Mouse (Mus musculus) embryonic facial prominence, embryonic 12.5 days (tissue): Measurements from ENCODE around the gene Col11a2. TPM values are rescaled to one million over a fixed set of nuclear protein-coding genes. Genes with fewer than 3 reads are reported as not detected.
A peak's percentile ranks its signal among the peaks of the same experiment; 100 is the strongest.

Experiments used
- ATAC-seq: fragments of 200-750 bp; cut with Nextera tagmentation; 2 replicates; pipeline ENCODE4 v1.8.0; 2017; ENCODE audit not compliant: insufficient number of reproducible peaks, insufficient read depth, low FRiP score, low TSS enrichment
- H3K27ac ChIP-seq: fragments of 300-500 bp; sonication (generic); 2 replicates; pipeline ENCODE4 v1.5.1; 2016; ENCODE audit warnings: mild to moderate bottlenecking
- H3K27me3 ChIP-seq: fragments of 300-500 bp; sonication (generic); 2 replicates; pipeline ENCODE4 v1.6.1; 2016; ENCODE audit warnings: mild to moderate bottlenecking, moderate library complexity
- H3K36me3 ChIP-seq: fragments of 300-500 bp; sonication (generic); 2 replicates; pipeline ENCODE4 v1.6.1; 2016; ENCODE audit warnings: mild to moderate bottlenecking
- H3K4me1 ChIP-seq: fragments of 300-500 bp; sonication (generic); 2 replicates; pipeline ENCODE4 v1.6.1; 2016
- H3K4me2 ChIP-seq: fragments of 300-500 bp; sonication (generic); replicated peaks from 2 replicates; pipeline ENCODE4 v1.6.1; 2016; ENCODE audit warnings: mild to moderate bottlenecking, moderate library complexity
- H3K4me3 ChIP-seq: fragments of 300-500 bp; sonication (generic); 2 replicates; pipeline ENCODE4 v1.5.1; 2016; ENCODE audit warnings: mild to moderate bottlenecking
- H3K9ac ChIP-seq: fragments of 300-500 bp; sonication (generic); 2 replicates; pipeline ENCODE4 v1.6.1; 2016; ENCODE audit warnings: mild to moderate bottlenecking, moderate library complexity
- H3K9me3 ChIP-seq: fragments of 300-500 bp; sonication (generic); 2 replicates; pipeline ENCODE4 v1.6.1; 2016; ENCODE audit warnings: mild to moderate bottlenecking, moderate library complexity
- WGBS: fragments of 180-500 bp; shearing (Covaris S2); methylation state at CpG from one replicate; pipeline ENCODE4 v1.1.7; 2016; 5-methylcytosine and 5-hydroxymethylcytosine counted together
- polyA plus RNA-seq: library from polyadenylated mRNA; unstranded; fragments of >200 nt; fragmentation: Nextera tagmentation; extraction: Ambion mirVana; gene quantifications from 2 replicates; pipeline ENCODE4 v1.2.1, GENCODE M21; 2016

The Col11a2 gene
- polyA plus RNA-seq, 1 experiment from 2014 or later, result 7.2 TPM

DNA sequence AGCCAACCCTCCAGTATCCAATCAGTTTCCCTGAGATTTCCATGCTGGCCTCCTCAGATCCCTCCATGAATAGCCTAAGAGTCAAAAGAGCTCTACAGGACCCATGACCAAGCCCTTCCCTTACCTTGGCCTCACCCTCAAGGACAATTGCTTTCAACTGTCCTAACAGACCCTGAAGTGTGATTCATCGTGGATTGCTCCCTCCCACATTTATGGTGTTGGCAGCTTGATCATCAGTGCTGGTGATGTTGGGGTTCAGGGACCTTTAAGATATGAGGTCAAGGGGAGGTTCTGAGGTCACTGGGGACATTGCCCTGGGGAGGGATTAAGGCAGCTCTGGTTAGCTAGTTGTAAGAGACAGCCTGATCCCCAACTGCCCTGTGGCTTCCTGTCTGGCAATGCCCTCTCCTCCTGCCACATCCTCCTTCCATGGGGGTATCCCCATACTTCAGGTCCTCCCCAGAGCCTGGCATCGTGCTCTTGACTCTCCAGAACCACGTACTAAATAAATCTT is 57.3 kb downstream of the Col11a2 start:
- Histone ChIP-seq H3K9me3 (no peaks in the 10 kb centered on the region), H3K4me2 (no peak overlapping the region), H3K9ac (no peak overlapping the region), H3K27me3 (no peaks in the 10 kb centered on the region; the same call in none of the 2 replicates), H3K36me3 (no peaks in the 10 kb centered on the region), H3K4me3 (no peak overlapping the region), H3K27ac (no peak overlapping the region), H3K4me1 (no peaks in the 10 kb centered on the region; the same call in 1 of the 2 replicates)
- ATAC-seq, result no peak
- WGBS, result 68% methylated on average over 3 of the region's 3 CpGs

DNA sequence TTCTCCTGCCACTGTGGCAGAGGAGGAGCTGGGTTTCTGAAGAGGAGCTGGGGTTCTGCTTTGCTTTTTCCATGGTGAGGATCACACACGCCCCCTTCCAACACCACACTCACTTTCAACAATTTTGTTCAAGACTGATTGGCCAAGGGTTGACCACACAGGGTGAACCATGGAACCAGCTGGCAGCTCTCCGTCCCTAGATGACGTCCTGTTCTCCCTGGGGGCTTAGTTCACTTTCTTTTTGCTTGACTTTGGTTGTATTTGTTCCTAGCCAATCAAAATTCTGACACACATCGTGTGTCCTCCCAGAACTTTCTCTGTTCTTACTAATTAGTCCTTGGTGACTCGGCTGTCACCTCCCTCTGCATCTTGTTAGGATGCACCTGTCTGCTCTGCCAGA is 58.0 kb downstream of the Col11a2 start:
- Histone ChIP-seq H3K27ac (no peak overlapping the region), H3K9ac (no peak overlapping the region), H3K9me3 (no peaks in the 10 kb centered on the region), H3K27me3 (no peaks in the 10 kb centered on the region; the same call in none of the 2 replicates), H3K4me3 (no peak overlapping the region), H3K4me1 (no peaks in the 10 kb centered on the region; the same call in 1 of the 2 replicates), H3K36me3 (no peaks in the 10 kb centered on the region), H3K4me2 (no peak overlapping the region)
- no peak for ATAC-seq
- 61% methylated on average over 5 of the region's 5 CpGs for WGBS

DNA sequence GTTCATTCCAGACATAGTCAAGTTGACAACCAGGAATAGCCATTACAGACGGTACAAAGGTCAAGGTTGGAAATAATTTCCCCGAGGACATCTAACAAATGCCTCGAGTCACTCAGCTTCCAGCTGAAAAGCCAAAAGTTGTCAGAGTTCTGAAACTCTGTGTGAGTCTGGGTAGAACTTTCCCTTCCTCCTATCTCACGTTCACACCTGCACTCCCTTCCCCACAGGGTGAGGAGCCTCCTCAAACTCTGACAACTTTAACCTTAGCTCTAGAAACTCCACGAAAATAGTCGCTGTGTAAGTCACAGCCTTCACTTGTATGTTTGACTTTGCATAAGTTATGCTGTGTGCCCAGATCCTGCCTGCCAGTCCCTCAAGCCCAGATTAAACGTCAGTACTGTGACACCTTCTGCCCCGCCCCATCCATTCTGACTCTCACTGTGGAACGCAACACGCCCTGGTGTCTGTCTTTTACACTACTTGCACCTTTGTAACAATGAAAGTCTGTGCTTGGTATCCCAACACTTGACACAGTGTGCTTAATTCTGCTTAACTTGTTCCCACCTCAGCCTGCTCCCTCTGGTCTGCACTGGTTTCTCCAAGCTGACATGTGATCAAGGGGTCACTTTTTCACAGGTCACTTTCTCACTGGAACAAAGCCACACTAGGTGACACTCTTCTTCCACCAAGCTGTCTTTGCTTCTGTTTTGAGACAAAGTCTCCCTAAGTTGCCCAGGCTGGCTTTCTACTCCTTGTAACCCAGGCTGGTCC is 59.7 kb downstream of the Col11a2 start:
- Histone ChIP-seq H3K27ac (no peak overlapping the region), H3K27me3 (no peaks in the 10 kb centered on the region; the same call in 1 of the 2 replicates), H3K4me1 (no peaks in the 10 kb centered on the region; the same call in 1 of the 2 replicates), H3K4me3 (no peak overlapping the region), H3K9me3 (no peaks in the 10 kb centered on the region), H3K4me2 (no peak overlapping the region), H3K36me3 (no peaks in the 10 kb centered on the region), H3K9ac (no peak overlapping the region)
- WGBS, result 50% methylated on average over 10 of the region's 10 CpGs
- no peak for ATAC-seq

DNA sequence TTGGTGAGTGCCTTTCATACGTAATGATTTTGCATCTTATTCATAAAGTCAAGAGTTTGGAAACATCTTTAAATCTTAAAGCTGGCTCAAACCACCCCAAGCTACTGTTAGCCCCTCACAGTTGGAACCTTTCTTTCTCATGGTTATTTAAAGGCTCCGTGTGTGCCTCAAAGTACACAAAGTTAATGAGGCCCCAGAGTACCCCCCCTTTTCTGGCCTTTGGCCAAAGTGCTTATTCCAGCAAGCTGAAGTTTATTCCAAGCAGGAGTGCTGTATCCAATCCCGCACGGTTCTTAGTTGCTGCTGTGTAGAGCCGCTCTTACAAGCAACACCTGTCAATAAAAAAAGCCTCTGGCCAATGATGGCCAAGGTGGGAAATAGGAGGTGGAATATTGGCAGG is 60.3 kb downstream of the Col11a2 start:
- H3K4me3 ChIP-seq, result no peak overlapping the region
- no peak for ATAC-seq
- no peaks in the 10 kb centered on the region for H3K36me3 ChIP-seq
- no peak overlapping the region for H3K27ac ChIP-seq
- H3K9me3 ChIP-seq, result no peaks in the 10 kb centered on the region
- H3K4me2 ChIP-seq, result no peak overlapping the region
- no peak overlapping the region for H3K9ac ChIP-seq
- H3K27me3 ChIP-seq, result no peaks in the 10 kb centered on the region; the same call in 1 of the 2 replicates
- WGBS, result 60% methylated on average over 5 of the region's 5 CpGs
- H3K4me1 ChIP-seq, result no peaks in the 10 kb centered on the region; the same call in 1 of the 2 replicates

DNA sequence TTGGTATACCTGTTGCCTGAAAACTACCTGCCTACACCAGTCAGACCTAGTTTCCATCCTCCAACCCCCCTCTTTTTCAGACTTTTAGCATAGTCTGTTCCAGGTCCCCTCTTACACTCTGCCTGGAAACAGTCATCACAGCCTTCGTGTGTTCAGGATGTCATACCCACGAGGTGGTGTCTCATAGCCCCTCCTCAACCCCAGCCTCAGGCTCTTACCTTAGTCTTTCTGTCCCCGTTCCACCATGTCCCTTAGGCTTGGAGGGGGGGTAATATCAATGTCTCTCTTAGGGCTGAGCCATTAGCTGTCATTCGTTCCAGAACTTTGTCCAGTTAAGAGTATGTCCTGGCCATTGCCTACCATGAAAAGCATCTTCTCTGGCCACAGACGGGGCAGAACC is 61.9 kb downstream of the Col11a2 start:
- WGBS, result 36% methylated on average over 5 of the region's 5 CpGs
- no peak overlapping the region for H3K4me3 ChIP-seq

DNA sequence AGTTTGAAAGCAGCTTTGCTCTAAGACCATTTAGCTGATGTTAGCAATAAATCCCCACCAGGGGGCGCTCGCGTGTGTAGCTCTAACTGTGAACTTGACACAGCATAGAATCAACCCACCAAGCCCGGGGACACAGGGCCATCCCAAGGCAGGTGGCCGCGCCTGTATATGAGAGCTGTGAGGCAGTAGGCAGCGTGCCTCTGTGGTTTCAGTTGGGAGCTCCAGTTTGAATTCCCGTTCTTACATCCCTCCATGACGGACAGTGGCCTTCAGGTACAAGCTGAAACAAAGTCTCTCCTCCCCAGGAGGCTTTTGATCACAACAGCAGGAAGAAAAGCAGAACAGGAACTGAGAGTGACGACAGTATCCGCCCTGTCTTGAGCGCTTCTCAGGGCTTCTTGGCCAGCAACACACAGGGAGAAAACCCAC is 62.4 kb downstream of the Col11a2 start:
- H3K9ac ChIP-seq, result no peak overlapping the region
- WGBS, result 6% methylated on average over 12 of the region's 12 CpGs
- no peaks in the 10 kb centered on the region; the same call in 1 of the 2 replicates for H3K27me3 ChIP-seq
- H3K4me3 ChIP-seq, result no peak overlapping the region
- H3K4me1 ChIP-seq, result no peaks in the 10 kb centered on the region; the same call in 1 of the 2 replicates
- H3K27ac ChIP-seq, result no peak overlapping the region
- 0 out of 2 replicates have a peak, but pooled peaks have one; percentile 28 for ATAC-seq
- H3K36me3 ChIP-seq, result no peaks in the 10 kb centered on the region
- H3K4me2 ChIP-seq, result 0 out of 2 replicates have a peak overlapping the region, but pooled peaks have one; percentile 1
- no peaks in the 10 kb centered on the region for H3K9me3 ChIP-seq

More for the DNA sequence above, 61.9 kb downstream of the Col11a2 start:
- no peak overlapping the region for H3K9ac ChIP-seq
- ATAC-seq, result 0 out of 2 replicates have a peak, but pooled peaks have one; percentile 15
- H3K9me3 ChIP-seq, result no peaks in the 10 kb centered on the region
- no peaks in the 10 kb centered on the region; the same call in 1 of the 2 replicates for H3K27me3 ChIP-seq
- no peaks in the 10 kb centered on the region; the same call in 1 of the 2 replicates for H3K4me1 ChIP-seq
- no peak overlapping the region for H3K27ac ChIP-seq
- no peaks in the 10 kb centered on the region for H3K36me3 ChIP-seq
- 0 out of 2 replicates have a peak overlapping the region, but pooled peaks have one; percentile 1 for H3K4me2 ChIP-seq

DNA sequence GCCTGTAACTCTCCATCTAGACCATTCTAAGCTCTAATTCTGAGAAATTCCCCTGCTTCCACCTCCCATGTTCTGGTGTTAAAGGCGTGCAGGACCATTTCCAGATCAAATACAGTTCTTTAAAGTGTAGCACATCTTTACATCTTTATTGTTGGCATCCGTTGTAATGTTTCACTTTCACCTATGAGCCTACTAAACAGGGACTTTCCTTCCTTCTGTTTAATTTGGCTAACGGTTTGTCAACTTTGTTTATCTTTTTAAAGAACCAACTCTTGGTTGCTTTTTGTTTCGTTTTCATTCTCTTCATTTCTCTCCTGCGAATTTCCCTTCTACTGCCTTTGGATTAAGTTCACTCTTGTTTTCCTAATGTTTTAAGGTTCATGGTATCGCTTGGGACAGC is 63.6 kb downstream of the Col11a2 start:
- no peak overlapping the region for H3K4me3 ChIP-seq
- H3K4me2 ChIP-seq, result no peak overlapping the region
- no peak overlapping the region for H3K9ac ChIP-seq
- 78% methylated on average over 6 of the region's 6 CpGs for WGBS
- H3K36me3 ChIP-seq, result no peaks in the 10 kb centered on the region
- H3K9me3 ChIP-seq, result no peaks in the 10 kb centered on the region
- no peaks in the 10 kb centered on the region; the same call in 1 of the 2 replicates for H3K4me1 ChIP-seq
- no peak for ATAC-seq
- no peak overlapping the region for H3K27ac ChIP-seq
- H3K27me3 ChIP-seq, result no peaks in the 10 kb centered on the region; the same call in 1 of the 2 replicates

DNA sequence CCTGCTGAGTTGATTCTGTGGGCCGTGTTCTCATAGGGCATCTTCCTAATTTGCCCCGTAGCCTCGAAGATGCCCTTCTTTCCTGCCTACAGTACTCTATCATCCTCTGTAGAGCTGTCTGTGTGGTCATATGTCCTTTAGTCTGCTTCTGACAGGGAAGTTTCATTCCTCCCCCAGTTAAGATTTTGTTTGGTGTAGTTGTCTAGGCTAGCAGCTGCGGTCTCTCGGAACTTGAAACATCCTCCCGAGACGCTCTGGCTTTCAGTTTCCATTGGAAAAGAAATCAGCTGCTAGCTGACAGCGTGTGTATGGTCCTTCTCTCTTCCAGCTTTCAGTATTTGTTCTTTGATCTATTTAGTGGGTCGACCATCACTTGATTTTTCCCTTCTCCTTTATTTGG is 65.6 kb downstream of the Col11a2 start:
- H3K4me1 ChIP-seq, result no peaks in the 10 kb centered on the region; the same call in 1 of the 2 replicates
- H3K4me2 ChIP-seq, result no peak overlapping the region
- H3K27me3 ChIP-seq, result no peaks in the 10 kb centered on the region; the same call in 1 of the 2 replicates
- no peak overlapping the region for H3K9ac ChIP-seq
- WGBS, result 86% methylated on average over 9 of the region's 9 CpGs
- peaks cover 8% of the 10 kb centered on the region for H3K36me3 ChIP-seq
- no peak overlapping the region for H3K27ac ChIP-seq
- H3K4me3 ChIP-seq, result no peak overlapping the region
- ATAC-seq, result no peak
- no peaks in the 10 kb centered on the region for H3K9me3 ChIP-seq

DNA sequence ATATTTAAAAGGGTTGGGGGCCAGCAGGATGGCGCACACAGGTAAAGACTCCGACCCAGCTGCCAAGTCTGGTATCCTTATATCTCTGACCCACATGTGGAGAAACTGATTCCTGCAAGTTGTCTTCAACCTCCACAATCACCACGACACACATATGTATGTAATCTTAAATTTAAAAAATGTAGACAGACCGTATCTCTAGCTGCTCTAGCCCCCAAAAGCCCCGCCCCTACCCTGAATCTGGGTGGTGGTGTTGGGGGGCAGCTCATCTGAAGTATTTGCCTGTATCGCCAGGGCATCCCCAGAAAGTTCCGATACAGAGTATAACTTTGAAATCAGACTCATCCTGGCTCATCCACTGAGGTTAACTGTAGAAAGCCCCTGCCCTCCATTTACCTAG is 67.3 kb downstream of the Col11a2 start:
- Histone ChIP-seq H3K4me3 (no peak overlapping the region), H3K4me1 (no peaks in the 10 kb centered on the region; the same call in 1 of the 2 replicates), H3K9ac (no peak overlapping the region), H3K36me3 (peaks cover 25% of the 10 kb centered on the region), H3K9me3 (no peaks in the 10 kb centered on the region), H3K27me3 (no peaks in the 10 kb centered on the region), H3K4me2 (no peak overlapping the region), H3K27ac (no peak overlapping the region)
- no peak for ATAC-seq
- WGBS, result 79% methylated on average over 7 of the region's 7 CpGs

DNA sequence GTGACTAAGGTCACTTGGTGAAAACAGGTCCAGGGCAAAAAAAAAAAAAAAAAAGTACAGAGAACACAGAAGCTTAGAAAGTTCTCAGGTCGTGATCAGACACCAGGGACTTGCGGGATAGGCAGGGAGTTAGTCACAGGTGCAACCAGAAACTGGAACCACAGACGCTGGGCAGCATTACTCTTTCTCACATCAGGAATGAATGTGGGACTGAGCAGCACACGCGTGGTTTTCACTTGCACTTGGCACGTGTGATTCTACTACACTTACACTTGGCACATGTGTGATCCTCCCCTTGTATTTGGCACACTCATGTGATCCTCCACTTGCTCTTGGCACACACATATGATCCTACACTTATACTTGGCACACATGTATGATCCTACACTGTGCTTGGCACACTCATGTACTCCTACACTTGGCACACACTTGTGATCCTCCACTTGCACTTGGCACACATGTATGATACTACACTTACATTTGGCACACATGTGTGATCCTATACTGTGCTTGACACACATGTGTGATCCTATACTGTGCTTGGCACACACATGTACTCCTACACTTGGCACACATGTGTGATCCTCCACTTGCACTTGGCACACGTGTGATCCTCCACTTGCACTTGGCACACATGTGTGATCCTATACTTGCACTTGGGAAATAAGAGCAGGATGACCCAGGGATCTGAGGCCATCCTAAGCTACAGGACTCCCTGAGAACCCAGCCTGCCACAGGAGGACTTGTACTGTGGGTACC is 68.1 kb downstream of the Col11a2 start:
- Histone ChIP-seq H3K27ac (no peak overlapping the region), H3K9ac (no peak overlapping the region), H3K4me2 (no peak overlapping the region), H3K27me3 (no peaks in the 10 kb centered on the region), H3K4me1 (no peaks in the 10 kb centered on the region), H3K36me3 (peaks cover 33% of the 10 kb centered on the region), H3K4me3 (no peak overlapping the region), H3K9me3 (no peaks in the 10 kb centered on the region)
- ATAC-seq, result no peak
- WGBS, result 81% methylated on average over 7 of the region's 7 CpGs

DNA sequence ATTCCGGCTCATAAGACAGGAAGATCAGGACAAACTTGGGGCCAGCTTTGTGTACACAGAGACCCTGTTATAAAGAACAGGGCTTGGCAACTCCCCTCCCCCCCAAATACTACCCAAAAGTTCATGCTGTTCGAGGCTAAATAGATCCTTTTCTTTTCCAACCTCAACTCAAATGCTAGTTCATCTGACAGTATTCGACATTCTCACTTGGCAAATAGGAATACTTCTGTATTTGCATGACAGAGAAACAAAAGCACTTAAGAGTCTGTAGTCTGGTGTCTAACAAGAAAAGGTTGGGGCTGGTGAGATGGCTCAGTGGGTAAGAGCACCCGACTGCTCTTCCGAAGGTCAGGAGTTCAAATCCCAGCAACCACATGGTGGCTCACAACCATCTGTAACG is 69.2 kb downstream of the Col11a2 start:
- H3K36me3 ChIP-seq, result peaks cover 44% of the 10 kb centered on the region
- H3K4me1 ChIP-seq, result no peaks in the 10 kb centered on the region
- no peak for ATAC-seq
- no peaks in the 10 kb centered on the region for H3K27me3 ChIP-seq
- H3K27ac ChIP-seq, result no peak overlapping the region
- WGBS, result 83% methylated on average over 5 of the region's 6 CpGs
- no peak overlapping the region for H3K4me3 ChIP-seq
- no peak overlapping the region for H3K4me2 ChIP-seq
- no peaks in the 10 kb centered on the region for H3K9me3 ChIP-seq
- H3K9ac ChIP-seq, result no peak overlapping the region
